ENCODE assay signal across 8 mouse cellular contexts in genomic region chr10:80621940-80622660, GRCm38 (mm10). TPM values are rescaled to one million over a fixed set of nuclear protein-coding genes. Genes with fewer than 3 reads are reported as not detected.
DNase-seq lines count a peak whose midpoint lies in the region; ATAC-seq and TF ChIP-seq lines count a peak whose summit lies in the region.

No protein-coding gene starts in this region.

- H3K4me1 ChIP-seq in hindbrain, embryonic 13.5 days (replicated peaks): peaks cover 42% of the 10 kb centered on the region

- POLR2A ChIA-PET in Patski (lab: Charles Lee): interaction anchor here (0.9 to 2.5 kb wide), 4 partner anchors 32 to 92 kb away, joined by 3 to 9 read pairs (median 4); no protein-coding TSS in a partner anchor

- in situ Hi-C loops in Patski (cut with MboI; ENCODE audit: low pct_unique_long_range_greater_than_20kb): no loop called here

- no peak for TF ChIP-seq CTCF in Patski (IDR thresholded peaks at IDR 0.05)

- peak overlapping the region; percentile 97 for H3K9ac ChIP-seq in hindbrain, embryonic 13.5 days

- ATAC-seq in Patski: peak; percentile 69
- peak; percentile 95 for ATAC-seq in hindbrain, embryonic 13.5 days (ENCODE audit: low FRiP score)

- WGBS in hindbrain, embryonic 13.5 days: under 1% methylated on average over 64 of the region's 64 CpGs

- no peaks in the 10 kb centered on the region for H3K9me3 ChIP-seq in hindbrain, embryonic 13.5 days

- peak overlapping the region; percentile 68 for H3K4me2 ChIP-seq in hindbrain, embryonic 13.5 days

- no peaks in the 10 kb centered on the region for H3K36me3 ChIP-seq in hindbrain, embryonic 13.5 days

- peak overlapping the region; percentile 96 for H3K27ac ChIP-seq in hindbrain, embryonic 13.5 days

- peak; percentile 99 for DNase-seq in Patski (ENCODE audit: low read depth, low spot score)
- peak; percentile 99 to 100 for DNase-seq in cerebellum, postnatal 14 days
- DNase-seq in frontal cortex, postnatal 14 days (ENCODE audit: low spot score in 2 of 2): peak; percentile 99
- DNase-seq in layer of hippocampus, postnatal 25 days (ENCODE audit: extremely low spot score in 1 of 2, low spot score in 1 of 2): peak; percentile 98 to 99
- peak; percentile 100 for DNase-seq in lung, postnatal 25 days (ENCODE audit: low spot score)
- peak; percentile 100 for DNase-seq in retina, embryonic 14.5 days (ENCODE audit: low spot score)
- DNase-seq in thymus, postnatal 4 days: peak; percentile 100

- H3K27me3 ChIP-seq in Patski: no peaks in the 10 kb centered on the region
- H3K27me3 ChIP-seq in hindbrain, embryonic 13.5 days: no peaks in the 10 kb centered on the region

- CTCF ChIA-PET in Patski (lab: Charles Lee): interaction anchor here (0.8 to 1.6 kb wide), 3 partner anchors 31 to 44 kb away, joined by 3 to 4 read pairs (median 3); no protein-coding TSS in a partner anchor

- H3K4me3 ChIP-seq in hindbrain, embryonic 13.5 days: peak overlapping the region; percentile 81

RNA-seq across cellular contexts. Expression of gene Csnk1g2, which starts 0.5 kb away (rescaled TPM):
- polyA plus RNA-seq in Patski (2021): 164 TPM
- 98.5 and 102 TPM in 2 replicates for polyA plus RNA-seq in hindbrain, embryonic 13.5 days (2015; fragmentation: Nextera tagmentation; extraction: Ambion mirVana)
- 100 to 1,000 TPM; 208 to 236 TPM for total RNA-seq in layer of hippocampus, postnatal 25 days (2021)

RNA-seq across cellular contexts. Expression of gene Gm49322, which starts 16.3 kb away (rescaled TPM):
- polyA plus RNA-seq in Patski (2021): 1.7 TPM
- 3.1 and 3.3 TPM in 2 replicates for polyA plus RNA-seq in hindbrain, embryonic 13.5 days (2015; fragmentation: Nextera tagmentation; extraction: Ambion mirVana)
- 1 to 10 TPM; 2.4 to 3.4 TPM for total RNA-seq in layer of hippocampus, postnatal 25 days (2021)

RNA-seq across cellular contexts. Expression of gene Adat3, which starts 19.4 kb away (rescaled TPM):
- polyA plus RNA-seq in Patski (2021): 4.7 TPM
- 4.4 and 6.4 TPM in 2 replicates for polyA plus RNA-seq in hindbrain, embryonic 13.5 days (2015; fragmentation: Nextera tagmentation; extraction: Ambion mirVana)
- 1 to 10 TPM; 1.7 to 1.8 TPM for total RNA-seq in layer of hippocampus, postnatal 25 days (2021)

RNA-seq across cellular contexts. Expression of gene Scamp4, which starts 19.4 kb away (rescaled TPM):
- polyA plus RNA-seq in Patski (2021): 76.6 TPM
- polyA plus RNA-seq in hindbrain, embryonic 13.5 days (2015; fragmentation: Nextera tagmentation; extraction: Ambion mirVana): 65.1 and 67.5 TPM in 2 replicates
- total RNA-seq in layer of hippocampus, postnatal 25 days (2021): 10 to 100 TPM; 44.1 to 45.5 TPM

RNA-seq across cellular contexts. Expression of gene Abhd17a, which starts 32.0 kb away (rescaled TPM):
- polyA plus RNA-seq in Patski (2021): 74.3 TPM
- polyA plus RNA-seq in hindbrain, embryonic 13.5 days (2015; fragmentation: Nextera tagmentation; extraction: Ambion mirVana): 93.8 and 96.2 TPM in 2 replicates
- 100 to 1,000 TPM; 184 to 192 TPM for total RNA-seq in layer of hippocampus, postnatal 25 days (2021)

Comparison
In these comparisons a context has a peak if more than half of its experiments do, and no peak if none do; other contexts are left out.
1. Peak in every context shown above with its lines: DNase-seq, ATAC-seq, H3K4me3 ChIP-seq and H3K27ac ChIP-seq.